Mouse (Mus musculus): Measurements from ENCODE around the gene Gm15737.

The Gm15737 gene

DNA sequence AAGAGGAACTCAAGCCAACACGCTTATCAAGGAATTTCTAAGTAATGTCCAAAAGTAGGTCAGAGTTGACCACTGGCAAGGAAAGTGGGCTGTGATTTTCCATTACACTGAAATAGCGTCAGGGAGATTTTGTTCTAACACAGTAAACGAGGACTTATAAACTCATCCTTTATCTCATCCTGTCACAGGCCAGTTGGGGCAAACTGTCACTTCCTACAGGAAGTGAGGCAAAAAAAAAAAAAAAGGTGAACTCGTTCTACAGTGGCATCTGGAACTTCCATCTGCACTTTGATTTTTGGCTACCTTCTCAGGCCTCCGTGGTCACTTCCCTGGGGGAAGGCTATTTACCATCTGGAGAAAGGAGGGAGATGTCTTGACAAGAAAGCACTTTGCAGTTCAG lies 5.7 kb downstream of the Gm15737 start:
- in situ Hi-C loops (cut with MboI; ENCODE audit: unreplicated experiment in 2 of 2): no loop called here

DNA sequence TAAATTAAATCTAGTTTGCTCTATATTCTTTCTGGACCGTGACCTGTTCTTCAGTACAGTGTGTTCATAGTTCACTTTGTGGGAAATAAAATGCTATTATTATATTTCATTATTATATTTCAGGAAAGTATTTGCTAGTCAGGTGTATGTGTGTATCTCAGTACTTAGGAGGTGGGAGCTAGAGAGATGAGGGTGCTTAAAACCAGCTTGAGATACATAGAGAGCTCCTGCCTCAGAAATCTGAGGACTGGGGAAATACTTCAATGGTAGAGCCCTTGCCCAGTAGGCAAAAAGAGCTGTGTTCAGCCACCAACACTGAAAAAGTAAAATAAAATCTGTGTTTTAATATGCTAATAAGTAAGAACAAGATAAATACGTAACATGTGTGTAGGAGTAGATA lies 6.2 kb downstream of the Gm15737 start:
- in situ Hi-C loops (cut with MboI; ENCODE audit: unreplicated experiment in 2 of 2): no loop called here

DNA sequence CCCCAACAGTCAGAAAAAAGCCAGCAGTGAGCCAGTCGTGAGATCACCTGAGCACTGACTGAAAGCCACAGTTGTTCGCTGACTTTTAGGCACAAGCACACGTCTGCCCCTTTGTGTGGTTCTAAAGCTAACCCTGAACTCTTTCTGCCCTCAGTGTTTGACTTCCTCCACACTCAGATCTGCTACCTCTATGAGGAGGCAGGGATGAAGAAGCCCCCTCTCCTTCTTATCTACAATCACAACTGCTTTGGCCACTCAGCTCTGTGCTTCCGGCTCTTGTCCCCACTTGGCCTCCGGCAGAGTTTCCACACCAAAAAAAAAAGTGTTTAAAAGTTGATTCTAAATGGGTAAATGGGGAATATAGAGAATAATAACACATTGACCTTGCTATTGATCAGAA lies 7.0 kb downstream of the Gm15737 start:
- in situ Hi-C loops (cut with MboI; ENCODE audit: unreplicated experiment in 2 of 2): no loop called here

DNA sequence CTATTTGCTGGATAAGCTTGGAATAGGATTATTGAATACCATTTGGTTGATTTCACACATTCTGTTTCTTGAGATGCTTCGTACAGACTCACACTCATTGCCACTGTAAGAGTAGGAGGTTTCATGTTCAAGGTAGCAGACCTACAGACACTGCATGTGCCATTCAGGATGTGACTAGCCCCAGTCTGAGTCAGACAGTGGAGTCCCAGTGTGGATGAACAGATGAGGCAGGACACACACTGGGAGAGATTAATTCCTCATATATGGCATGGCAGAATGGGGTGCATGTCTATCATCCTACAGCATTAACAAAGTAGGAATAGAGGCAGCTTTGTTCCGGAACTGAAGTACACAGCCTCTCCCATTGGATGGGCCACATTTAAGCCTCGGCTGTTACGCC lies 8.1 kb downstream of the Gm15737 start:
- in situ Hi-C loops (cut with MboI; ENCODE audit: unreplicated experiment in 2 of 2): no loop called here

DNA sequence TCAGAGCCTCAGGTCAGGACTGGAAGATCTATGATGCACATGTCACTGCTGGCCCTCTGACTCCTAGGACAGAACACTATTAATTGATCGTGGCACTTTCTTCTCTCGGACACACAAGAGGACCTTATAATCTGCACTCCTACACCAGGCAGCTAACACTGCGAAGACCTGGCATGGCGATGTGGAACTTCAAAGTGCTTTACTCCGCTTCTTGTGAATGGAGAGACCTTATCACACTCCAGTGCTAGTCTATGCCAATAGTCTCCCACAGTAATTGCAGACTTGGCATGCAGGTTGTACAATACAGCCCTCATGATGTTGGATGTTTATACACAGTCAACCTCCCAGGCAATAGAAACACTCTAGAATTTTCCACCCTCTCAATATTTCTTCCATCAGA lies 9.6 kb downstream of the Gm15737 start:
- in situ Hi-C loops (cut with MboI; ENCODE audit: unreplicated experiment in 2 of 2): no loop called here

DNA sequence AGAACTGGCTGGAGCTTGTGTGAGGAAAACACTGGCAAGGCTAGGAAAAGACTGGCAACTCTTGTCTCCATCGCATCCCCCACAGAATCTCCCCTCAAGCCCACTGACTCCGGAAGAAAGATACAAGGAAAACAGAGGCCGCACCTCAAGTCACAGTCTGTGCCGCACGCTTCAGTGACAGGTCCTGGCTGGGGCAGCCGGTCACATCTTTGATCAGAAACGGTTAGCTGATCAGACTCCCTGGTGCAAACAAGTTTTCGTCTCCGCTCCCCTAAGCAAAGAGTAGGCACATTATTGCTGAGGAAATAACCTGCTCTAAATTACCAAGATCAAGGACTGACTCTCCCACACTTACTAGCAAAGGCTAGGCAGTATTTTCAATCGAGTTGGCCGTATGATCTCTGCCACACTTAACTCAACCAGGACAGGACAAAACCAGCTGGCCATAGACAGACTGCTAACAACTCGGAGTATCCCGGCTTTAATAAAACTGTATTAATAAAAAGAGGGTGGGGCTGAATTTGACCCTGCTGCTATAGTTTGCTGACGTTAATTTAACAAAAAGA lies 10.6 kb downstream of the Gm15737 start:
- in situ Hi-C loops (cut with MboI; ENCODE audit: unreplicated experiment in 2 of 2): no loop called here

DNA sequence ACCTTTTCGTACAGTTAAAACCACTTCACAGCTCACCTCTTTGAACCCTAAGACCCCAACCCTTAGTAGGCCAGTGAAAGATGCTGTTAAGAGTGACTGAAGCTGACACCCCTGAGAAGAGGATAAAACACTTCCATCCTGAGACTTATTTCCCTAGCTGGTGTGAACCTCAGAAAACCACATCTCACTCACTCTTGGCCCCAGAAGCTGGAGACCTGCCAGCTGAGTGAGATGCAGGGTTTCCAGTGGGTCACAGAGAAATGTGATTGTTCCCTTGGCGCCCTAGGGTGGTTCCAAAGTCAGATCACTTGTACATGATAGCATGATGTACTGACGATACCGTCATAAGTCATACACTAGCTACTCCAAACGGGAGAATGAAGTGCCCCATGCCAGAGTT lies 13.3 kb downstream of the Gm15737 start:
- in situ Hi-C loops (cut with MboI; ENCODE audit: unreplicated experiment in 2 of 2): no loop called here

DNA sequence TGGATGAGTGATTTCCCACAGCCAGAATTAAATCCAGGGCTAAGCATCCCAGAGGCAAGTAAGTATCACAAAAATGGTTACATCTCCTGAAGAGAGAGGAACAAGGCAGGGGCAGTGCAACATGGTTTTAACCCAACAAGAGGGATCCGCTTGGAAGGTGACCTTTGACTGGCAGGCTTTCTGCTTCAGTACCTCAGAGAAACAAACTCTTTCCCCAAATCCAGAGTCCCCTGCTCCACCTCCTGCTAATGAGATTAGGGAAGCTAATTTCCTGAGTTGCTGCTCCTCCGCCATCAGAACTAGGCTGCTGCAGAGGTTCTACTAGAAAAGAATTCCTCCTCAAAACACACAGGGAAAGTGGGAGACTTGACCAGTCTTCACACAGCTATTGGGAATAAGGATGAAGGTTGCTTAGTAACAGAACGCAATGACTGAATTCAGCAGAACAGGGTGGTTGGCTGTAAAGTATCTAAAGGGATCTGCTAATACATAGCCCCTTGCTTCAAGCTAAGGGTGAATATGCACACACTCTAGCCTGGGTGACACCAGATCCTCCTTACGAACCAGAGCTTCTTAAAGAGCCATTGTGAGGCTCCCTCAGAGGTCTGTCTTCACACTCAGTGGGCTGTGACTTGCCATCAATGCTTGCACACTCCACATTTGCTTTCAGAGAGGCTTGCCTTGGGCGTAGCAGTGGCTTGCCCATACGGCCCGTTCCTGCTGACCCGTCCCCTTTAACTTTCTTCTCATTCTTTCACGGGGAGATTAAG lies 14.2 kb downstream of the Gm15737 start:
- in situ Hi-C loops (cut with MboI; ENCODE audit: unreplicated experiment in 2 of 2): no loop called here

DNA sequence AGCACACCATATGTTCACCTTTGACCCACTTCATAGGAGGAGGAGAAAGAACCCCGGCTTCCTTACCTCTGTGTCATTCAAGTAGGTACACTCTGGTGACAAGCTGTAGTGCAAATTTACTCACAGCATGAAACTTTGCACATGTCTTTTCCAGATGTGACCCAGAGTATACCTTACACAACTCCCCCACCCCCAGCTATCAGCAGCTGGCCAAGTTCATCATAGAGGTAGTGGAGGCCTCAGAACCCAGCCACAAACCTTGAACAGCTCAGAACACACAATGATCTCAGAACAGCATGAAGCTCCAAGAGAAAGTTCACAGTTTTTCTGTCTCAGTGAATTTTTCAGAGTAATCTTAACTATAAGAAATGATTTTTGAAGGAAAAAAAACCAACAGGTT lies 22.4 kb downstream of the Gm15737 start:
- in situ Hi-C loops (cut with MboI; ENCODE audit: unreplicated experiment in 2 of 2): no loop called here

DNA sequence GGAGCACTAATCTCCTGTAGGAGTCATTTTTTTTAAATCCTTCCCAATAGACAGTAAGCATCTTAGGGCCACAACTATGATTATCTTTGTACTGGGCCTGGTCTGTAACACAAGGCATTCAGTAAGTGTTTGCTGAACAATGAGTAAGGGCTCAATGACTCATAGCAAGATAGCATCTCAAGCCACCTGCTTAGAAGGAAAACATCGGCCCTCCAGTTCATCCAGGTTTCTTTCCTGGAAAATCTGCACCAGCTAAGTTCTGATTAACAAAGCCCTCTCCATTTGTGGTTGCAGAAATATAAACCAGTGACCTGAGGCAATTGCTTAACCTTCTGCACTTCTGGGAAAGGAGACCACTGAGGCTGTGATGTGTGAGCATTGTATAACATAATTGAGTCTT lies 34.9 kb downstream of the Gm15737 start:
- in situ Hi-C loops (cut with MboI; ENCODE audit: unreplicated experiment in 2 of 2): no loop called here

DNA sequence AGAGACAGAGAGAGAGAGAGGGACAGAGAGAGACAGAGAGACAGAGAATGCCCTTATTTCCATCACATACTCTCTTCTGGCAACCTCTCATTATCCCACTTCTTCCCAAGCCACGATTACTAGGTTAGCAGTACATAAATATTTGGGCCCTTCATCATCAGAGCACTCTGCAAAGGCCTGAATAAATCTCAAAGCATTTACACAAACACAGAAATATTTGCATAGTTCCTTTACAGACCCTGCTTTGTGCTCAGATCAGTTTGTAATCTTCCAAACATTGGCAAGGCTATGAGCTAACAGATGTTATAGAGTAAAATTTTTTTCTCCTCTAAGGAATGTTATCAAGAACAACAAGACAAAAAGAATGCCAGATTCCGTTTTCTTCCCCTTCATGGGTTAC lies 35.3 kb downstream of the Gm15737 start:
- in situ Hi-C loops (cut with MboI; ENCODE audit: unreplicated experiment in 2 of 2): no loop called here

DNA sequence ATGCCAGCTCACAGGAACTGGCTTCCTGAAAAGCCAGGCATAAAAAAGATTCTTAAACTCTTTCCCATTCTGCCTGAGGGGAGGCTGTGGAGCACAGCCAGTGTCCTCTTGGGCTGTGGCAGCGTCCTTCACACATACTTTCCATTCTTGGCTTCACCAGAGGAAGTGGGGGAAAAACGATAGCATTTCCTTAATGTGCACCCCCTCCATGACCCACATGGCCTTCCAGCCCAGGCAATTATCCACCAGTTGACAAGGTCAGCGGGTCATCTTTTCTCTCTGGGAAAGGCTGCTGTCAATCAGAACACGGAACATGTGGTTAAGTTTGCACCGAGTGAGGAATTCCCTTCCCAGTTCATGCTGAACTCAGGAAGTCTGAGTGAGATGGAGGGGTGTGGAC lies 36.8 kb downstream of the Gm15737 start:
- in situ Hi-C loops (cut with MboI; ENCODE audit: unreplicated experiment in 2 of 2): no loop called here

DNA sequence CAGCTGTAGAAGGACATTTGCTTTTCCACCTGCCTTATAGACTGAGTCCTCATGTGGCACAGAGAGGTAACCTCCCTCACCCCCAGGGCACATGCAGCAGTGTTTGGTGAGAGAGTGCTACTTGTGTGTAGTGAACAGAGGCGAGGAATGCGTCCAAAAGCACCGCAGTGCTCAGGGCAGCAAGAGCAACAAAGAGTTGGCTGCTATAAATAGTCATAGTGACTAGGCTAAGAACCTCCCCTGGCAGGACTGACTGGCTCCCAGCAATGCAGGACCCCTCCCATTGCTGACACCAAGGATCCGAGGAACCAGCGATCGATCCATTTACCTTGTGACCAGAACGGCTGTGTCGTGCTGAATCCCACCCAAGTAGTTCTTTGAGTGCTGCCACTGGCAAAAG lies 40.2 kb downstream of the Gm15737 start:
- in situ Hi-C loops (cut with MboI; ENCODE audit: unreplicated experiment in 2 of 2): no loop called here

DNA sequence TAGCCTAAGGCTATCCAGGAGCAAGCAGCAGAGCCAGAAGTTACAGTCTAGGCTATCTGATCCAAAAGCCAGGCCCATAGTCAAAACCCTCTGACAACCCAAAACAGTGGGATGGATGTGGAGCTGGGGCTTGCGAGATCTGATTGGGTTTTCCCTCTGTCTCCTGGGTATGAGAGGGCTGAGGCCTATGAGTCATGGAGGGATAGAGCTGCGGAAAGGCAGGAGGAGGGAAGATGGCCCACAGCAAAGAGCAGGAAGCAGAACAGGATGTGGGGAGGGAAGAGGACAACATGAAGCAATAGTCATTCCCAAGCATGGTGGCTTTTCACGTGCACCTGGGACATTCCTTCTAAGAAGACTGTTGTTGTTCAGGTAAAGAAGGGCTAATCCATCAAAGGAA lies 41.5 kb downstream of the Gm15737 start:
- in situ Hi-C loops (cut with MboI; ENCODE audit: unreplicated experiment in 2 of 2): no loop called here

DNA sequence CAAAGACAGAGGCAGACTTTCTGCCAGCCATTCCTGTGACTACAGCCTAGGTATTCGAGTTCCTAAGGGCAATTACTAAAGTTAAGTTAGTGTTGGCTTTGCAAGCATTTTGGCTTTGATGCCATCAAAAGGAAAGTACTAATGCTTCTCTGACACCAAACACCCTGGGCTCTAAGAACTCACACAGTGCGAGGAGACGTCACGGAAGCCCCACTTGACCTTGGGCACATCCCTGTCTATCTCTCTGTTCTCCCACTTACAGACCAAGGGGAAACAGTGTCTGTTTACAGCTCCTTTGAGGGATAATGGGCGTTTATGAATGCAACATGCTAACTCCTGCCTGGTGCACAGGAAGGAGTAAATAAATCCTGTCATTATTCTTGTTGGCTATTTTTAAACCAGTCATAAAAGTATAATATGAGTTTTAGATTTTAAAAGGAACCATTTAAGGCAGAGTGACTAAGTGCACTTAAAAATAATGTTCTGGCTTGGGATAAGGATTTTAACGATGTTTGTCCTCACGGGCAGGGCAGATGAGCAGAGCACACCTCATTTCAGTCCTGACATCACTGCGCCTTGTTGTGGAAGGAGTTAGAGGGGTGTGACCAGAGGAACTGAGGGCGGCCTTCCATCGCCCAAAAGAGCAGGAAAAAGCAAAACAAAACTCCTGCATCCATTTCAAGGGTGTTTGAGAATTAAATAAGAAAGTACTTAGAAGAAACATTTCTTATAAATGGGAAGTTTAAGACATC lies 52.0 kb downstream of the Gm15737 start:
- in situ Hi-C loops (cut with MboI; ENCODE audit: unreplicated experiment in 2 of 2): no loop called here

DNA sequence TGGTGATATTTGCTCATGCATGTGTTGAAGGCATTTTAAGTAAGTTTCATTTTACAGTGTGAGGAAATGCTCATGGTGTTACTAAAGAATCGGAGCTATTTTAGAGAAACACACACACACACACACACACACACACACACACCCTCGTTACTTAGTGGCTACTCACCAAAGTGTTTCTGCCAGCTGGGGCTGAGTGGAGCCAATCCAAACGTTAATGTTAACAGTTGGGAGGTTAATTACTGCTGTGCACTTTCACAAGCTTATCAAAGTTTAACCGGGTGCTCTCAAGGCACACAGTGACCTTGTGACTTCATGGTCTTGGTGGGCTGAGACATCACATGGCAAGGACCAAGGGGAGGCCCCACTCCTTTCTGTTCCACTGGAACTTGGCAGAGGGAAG lies 52.7 kb downstream of the Gm15737 start:
- in situ Hi-C loops (cut with MboI; ENCODE audit: unreplicated experiment in 2 of 2): no loop called here

DNA sequence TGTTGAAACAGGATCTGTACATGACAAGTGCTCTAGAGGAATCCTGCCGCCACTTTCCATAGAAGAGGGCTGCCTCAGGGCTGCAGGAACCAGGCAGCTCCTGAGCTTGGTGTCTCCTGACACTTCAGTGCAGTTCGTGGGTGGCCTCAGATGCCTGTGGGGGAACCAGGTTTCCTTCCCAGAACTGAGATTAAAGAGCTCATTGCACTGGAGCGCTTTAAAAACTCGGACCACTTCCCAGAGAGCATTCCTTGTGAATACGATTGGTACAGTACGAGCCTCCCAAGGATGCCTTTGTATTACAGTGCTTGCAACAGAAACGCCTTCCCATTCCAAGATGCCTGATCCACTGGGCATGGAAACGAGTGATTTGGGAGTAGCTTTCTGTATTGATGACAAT lies 55.4 kb downstream of the Gm15737 start:
- in situ Hi-C loops (cut with MboI; ENCODE audit: unreplicated experiment in 2 of 2): no loop called here

DNA sequence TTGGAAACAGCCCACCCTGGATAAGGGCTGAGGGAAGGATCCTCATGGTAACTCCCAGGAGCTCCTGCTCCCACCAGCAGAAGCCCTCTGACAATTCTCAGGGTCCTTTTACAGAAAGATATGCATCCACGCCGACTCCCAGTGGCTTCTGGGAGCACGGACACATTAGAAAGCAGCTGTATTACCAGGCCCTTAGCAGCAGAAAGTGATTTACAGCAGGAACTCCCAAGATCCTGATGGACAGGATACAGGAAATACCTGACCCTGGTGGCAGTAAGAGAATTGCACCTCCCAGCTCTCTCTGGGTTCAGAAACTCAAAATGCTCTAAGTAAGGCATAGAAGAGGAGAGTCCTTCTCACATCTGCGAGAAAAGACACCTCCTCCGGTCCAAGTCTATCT lies 59.1 kb downstream of the Gm15737 start:
- in situ Hi-C loops (cut with MboI; ENCODE audit: unreplicated experiment in 2 of 2): no loop called here
